Mouse (Mus musculus) megakaryocyte, embryonic 14.5 days (primary cell): ENCODE results near the gene Pfkfb2. TPM values are rescaled to one million over a fixed set of nuclear protein-coding genes. Genes with fewer than 3 reads are reported as not detected.

Source experiments
- H3K27me3 ChIP-seq: replicated peaks from 2 replicates; pipeline ENCODE3; 2012; ENCODE audit warnings: inconsistent platforms
- H3K36me3 ChIP-seq: replicated peaks from 2 replicates; pipeline ENCODE3; 2012; ENCODE audit warnings: low read length, inconsistent platforms, mixed read lengths
- H3K4me1 ChIP-seq: 2 replicates; pipeline ENCODE4 v1.6.1; 2012; ENCODE audit warnings: inconsistent platforms
- H3K4me3 ChIP-seq: replicated peaks from 2 replicates; pipeline ENCODE3; 2012; ENCODE audit warnings: moderate library complexity, mild to moderate bottlenecking, inconsistent platforms
- H3K9me3 ChIP-seq: 2 replicates; pipeline ENCODE4 v1.6.1; 2012; ENCODE audit warnings: inconsistent platforms
- FLI1 ChIP-seq: IDR thresholded peaks from 2 replicates; pipeline ENCODE4 v1.6.1; 2012; ENCODE audit warnings: low read length, inconsistent platforms, mixed read lengths
- GATA1 ChIP-seq: IDR thresholded peaks from 3 replicates; pipeline ENCODE4 v1.6.1; 2012; ENCODE audit warnings: mixed read lengths, low read length, inconsistent platforms, borderline replicate concordance
- polyA plus RNA-seq: library from polyadenylated mRNA; stranded (reverse); fragments of >175 nt; gene quantifications from 2 replicates; pipeline ENCODE4 v1.2.3, GENCODE M21; 2012; ENCODE audit warnings: low replicate concordance; ENCODE audit not compliant: insufficient read depth

Pfkfb2 gene
- polyA plus RNA-seq, 1 experiment = 2.5 TPM

DNA sequence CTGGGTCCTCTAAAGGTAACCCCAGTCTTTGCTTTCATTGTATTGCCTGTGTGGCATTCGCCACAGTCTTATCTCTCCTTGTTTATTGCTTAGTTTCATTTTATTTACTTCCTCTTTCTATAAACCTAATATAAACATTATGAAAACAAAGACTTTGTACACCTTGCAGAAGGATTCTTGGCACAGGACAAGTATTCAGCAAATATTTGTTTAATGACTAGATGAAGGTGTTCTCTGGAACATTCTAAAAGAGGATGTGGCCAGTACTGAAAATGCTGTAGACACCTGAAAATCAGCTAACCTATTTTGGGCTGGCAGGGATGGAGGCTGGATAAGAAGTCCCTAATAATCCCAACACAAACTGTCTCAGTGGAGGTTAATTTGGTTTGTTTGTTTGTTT is 32.5 kb upstream of the Pfkfb2 start:
- no peaks in the 10 kb centered on the region for H3K36me3 ChIP-seq
- no peak overlapping the region for H3K4me3 ChIP-seq
- no peak for TF ChIP-seq GATA1
- TF ChIP-seq FLI1 = no peak
- H3K9me3 ChIP-seq = no peaks in the 10 kb centered on the region
- H3K4me1 ChIP-seq = peaks cover 29% of the 10 kb centered on the region
- no peaks in the 10 kb centered on the region for H3K27me3 ChIP-seq

DNA sequence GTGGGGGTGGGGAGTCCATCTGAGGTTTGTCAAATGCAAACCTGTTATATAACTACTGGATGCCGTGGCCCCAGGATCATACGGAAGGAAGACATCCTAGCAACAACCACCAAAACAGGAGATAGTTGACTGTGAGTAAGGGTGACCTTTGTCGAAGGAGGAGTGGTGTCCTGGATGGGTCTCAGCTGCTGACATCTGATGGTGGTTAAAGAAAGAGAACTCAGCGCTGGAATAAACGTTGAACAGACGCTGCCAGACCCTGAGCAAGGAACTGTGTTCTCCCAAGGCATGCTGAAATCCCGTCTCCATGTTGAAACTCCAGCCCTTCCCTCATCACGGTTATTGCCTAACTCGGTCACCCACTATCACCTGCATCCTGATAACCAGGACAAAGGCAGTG is 30.6 kb upstream of the Pfkfb2 start:
- TF ChIP-seq FLI1 = no peak
- TF ChIP-seq GATA1 = no peak
- no peaks in the 10 kb centered on the region for H3K27me3 ChIP-seq
- peaks cover 17% of the 10 kb centered on the region for H3K4me1 ChIP-seq
- H3K36me3 ChIP-seq = no peaks in the 10 kb centered on the region
- no peaks in the 10 kb centered on the region for H3K9me3 ChIP-seq
- H3K4me3 ChIP-seq = no peak overlapping the region

- Histone ChIP-seq H3K36me3 (peaks cover 42% of the 10 kb centered on the region), H3K9me3 (no peaks in the 10 kb centered on the region), H3K27me3 (no peaks in the 10 kb centered on the region), H3K4me3 (no peak overlapping the region), H3K4me1 (peaks cover 62% of the 10 kb centered on the region)
- TF ChIP-seq FLI1 (no peak), GATA1 (no peak)
Observed at GRCm38 (mm10) chr1:130746819-130747218, 17.8 kb upstream of the Pfkfb2 start.

GRCm38 (mm10) chr1:130745591-130745990 is 16.5 kb upstream of the Pfkfb2 start:
- H3K4me1 ChIP-seq = peaks cover 75% of the 10 kb centered on the region
- no peak for TF ChIP-seq GATA1
- no peak for TF ChIP-seq FLI1
- no peak overlapping the region for H3K4me3 ChIP-seq
- no peaks in the 10 kb centered on the region for H3K9me3 ChIP-seq
- no peaks in the 10 kb centered on the region for H3K27me3 ChIP-seq
- peaks cover 55% of the 10 kb centered on the region for H3K36me3 ChIP-seq

DNA sequence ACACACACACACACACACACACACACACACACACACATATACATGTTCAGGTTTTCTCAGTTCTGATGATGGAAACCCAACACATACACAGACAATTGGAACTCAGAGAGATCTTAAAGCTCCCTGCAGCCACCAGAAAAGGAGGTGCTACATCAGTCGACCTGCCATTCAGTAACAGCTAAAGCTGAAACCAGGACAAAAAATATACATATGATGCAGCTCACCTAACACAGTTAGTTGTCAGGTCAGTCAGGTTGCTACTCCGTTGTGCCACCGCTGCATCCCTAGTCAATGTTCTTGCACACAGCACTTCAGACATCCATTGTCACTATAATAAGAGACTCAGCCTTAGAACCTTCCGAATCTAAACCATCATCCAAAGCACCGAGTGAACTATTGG is 15.9 kb upstream of the Pfkfb2 start:
- no peak overlapping the region for H3K4me3 ChIP-seq
- H3K27me3 ChIP-seq = no peaks in the 10 kb centered on the region
- peaks cover 59% of the 10 kb centered on the region for H3K36me3 ChIP-seq
- TF ChIP-seq FLI1 = no peak
- no peak for TF ChIP-seq GATA1
- H3K4me1 ChIP-seq = peaks cover 81% of the 10 kb centered on the region
- no peaks in the 10 kb centered on the region for H3K9me3 ChIP-seq

GRCm38 (mm10) chr1:130744217-130744616 is 15.2 kb upstream of the Pfkfb2 start:
- Histone ChIP-seq H3K36me3 (peaks cover 60% of the 10 kb centered on the region), H3K4me1 (peaks cover 82% of the 10 kb centered on the region), H3K4me3 (no peak overlapping the region), H3K27me3 (no peaks in the 10 kb centered on the region), H3K9me3 (no peaks in the 10 kb centered on the region)
- no peak for TF ChIP-seq FLI1
- no peak for TF ChIP-seq GATA1

DNA sequence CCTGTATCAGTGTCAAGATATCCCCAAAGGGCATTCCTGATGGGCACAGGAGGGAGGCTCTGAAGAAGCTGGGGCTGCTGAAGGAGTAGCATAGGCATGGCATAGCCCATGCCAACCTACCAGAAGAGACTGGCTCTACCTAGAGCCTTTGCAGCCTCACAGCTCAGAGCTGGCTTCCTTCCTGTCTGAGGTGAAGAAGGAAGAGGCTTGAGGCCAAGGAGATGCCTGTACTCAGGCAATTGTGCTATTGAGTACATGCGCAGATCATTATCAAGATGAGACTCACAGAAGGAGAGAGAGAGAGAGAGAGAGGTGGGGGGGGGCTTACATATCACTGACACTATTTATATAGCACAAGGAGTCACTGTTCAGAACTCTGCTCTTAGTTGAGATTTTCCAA is 14.7 kb upstream of the Pfkfb2 start:
- Histone ChIP-seq H3K4me1 (peaks cover 82% of the 10 kb centered on the region), H3K27me3 (no peaks in the 10 kb centered on the region), H3K9me3 (no peaks in the 10 kb centered on the region), H3K4me3 (no peak overlapping the region), H3K36me3 (peaks cover 65% of the 10 kb centered on the region)
- TF ChIP-seq FLI1 (no peak), GATA1 (no peak)

DNA sequence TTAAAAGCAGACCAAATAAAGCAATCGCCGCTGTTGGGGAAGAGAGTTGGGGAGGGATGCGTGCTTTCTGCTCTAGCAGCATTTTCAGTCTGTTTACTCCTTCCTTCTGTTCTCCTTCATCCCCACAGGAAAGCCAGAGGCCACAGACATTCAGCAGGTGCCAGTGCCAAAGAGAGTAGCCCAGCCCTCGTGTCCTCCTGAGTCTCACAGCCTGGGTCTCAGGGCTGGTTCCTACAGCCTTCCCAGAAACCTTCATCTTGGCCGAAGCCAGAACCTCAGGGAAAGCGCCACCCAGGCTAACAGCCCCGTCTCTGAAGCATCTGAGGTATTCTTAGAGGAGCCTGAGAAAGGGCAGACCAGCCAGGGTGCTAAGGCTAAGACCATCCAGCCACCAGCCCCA is 13.1 kb upstream of the Pfkfb2 start:
- H3K9me3 ChIP-seq = no peaks in the 10 kb centered on the region
- no peaks in the 10 kb centered on the region for H3K27me3 ChIP-seq
- H3K4me1 ChIP-seq = peaks cover 88% of the 10 kb centered on the region
- TF ChIP-seq FLI1 (no peak), GATA1 (no peak)
- no peak overlapping the region for H3K4me3 ChIP-seq
- H3K36me3 ChIP-seq = peaks cover 80% of the 10 kb centered on the region

DNA sequence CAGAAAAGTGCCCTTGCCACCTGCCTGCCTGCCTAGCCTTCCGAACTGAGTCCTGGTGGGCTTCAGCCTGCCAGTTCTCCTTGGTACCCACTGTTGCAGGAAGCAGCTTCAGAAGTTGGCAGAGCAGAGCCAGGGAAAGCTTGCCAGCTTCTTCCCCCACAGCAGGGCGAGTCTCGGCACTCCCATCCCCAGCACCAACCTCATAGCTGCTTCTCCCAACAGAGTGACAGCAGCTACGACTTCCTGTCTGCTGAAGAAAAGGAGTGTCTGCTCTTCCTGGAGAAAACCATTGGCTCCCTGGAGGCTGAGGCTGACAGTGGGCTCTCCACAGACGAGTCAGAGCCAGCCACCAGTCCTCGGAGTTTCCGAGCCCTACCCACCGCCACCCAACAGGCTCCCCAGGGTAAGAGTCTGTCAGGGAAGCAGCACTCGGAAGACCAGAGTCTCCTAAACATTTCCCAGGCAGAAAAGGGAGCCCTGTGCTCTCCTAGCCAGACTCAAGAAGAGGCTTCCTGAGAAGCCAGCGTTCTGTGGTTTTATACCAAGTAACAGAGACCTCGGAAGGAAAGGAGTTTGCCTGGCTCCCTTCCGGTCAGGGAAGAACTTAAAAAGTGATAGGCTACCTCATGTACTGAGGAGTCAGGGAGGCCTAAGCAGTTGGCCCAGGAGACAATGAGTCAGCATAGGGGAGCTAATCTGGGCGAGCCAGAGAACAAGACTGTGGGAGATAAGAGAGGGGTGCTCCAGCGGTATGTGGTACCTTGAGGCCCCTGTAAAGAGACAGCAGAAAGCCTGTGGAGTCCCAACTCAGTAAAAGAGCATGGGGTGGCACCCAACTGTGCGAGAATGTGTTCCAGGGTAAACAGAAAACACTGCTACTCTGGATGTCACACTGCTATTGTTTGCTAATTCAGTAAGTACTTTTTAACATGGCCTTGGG is 12.0 kb upstream of the Pfkfb2 start:
- H3K4me1 ChIP-seq = peaks cover 86% of the 10 kb centered on the region
- TF ChIP-seq GATA1 (peak; percentile 92; the same call in 2 of the 3 replicates), FLI1 (no peak)
- peaks cover 85% of the 10 kb centered on the region for H3K36me3 ChIP-seq
- H3K4me3 ChIP-seq = peak overlapping the region; percentile 92
- H3K9me3 ChIP-seq = no peaks in the 10 kb centered on the region
- H3K27me3 ChIP-seq = no peaks in the 10 kb centered on the region

DNA sequence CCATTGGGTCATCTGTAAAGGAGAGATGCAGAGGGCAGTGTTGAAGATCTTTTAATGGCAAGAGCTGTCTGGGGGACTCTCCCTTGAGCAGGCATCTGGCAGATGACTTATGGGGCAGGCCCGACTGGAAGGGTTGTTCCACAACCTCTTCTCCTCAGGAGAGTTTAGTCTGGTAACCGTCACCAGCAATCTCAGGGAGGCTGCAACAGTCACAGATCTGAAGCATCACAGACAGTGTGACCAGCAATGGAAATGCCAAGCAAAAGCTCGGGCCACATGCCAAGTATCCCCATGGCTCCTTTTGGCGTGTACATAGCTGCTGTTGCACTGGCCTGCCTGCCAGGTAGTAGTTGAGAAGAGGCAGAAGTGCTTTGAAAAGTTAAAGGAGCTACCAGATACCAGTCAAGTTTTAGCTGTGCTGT is 11.2 kb upstream of the Pfkfb2 start:
- TF ChIP-seq GATA1 (no peak), FLI1 (no peak)
- no peaks in the 10 kb centered on the region for H3K27me3 ChIP-seq
- H3K9me3 ChIP-seq = no peaks in the 10 kb centered on the region
- H3K4me1 ChIP-seq = peaks cover 89% of the 10 kb centered on the region
- H3K36me3 ChIP-seq = peaks cover 86% of the 10 kb centered on the region
- H3K4me3 ChIP-seq = peak overlapping the region; percentile 92
